22 mouse cellular contexts compared by ENCODE assay signal in genomic region chr12:32346121-32346520, GRCm38 (mm10).
"Had no signal": no experiment of that assay in that cellular context is flagged by ENCODE, and none has a peak within 500 bp of the region (broad histone marks: within the 10 kb centered on the region; RNA-seq: fewer than 3 reads in every experiment).

No protein-coding gene starts in this region.

- H3K4me3 ChIP-seq: heart, adult 2 months; heart, embryonic 10.5 days; heart, embryonic 12.5 days; hindbrain, embryonic 10.5 days; hindbrain, embryonic 12.5 days; intestine, embryonic 15.5 days; layer of hippocampus, adult 2 months; left cerebral cortex, adult 2 months; limb, embryonic 10.5 days; limb, embryonic 12.5 days; liver, embryonic 12.5 days had no signal

- DNase-seq: gastrocnemius, postnatal 14 days; heart, postnatal 10 days; heart, postnatal 4 days; kidney, adult 18-20 months; kidney, adult 8-10 months; kidney, postnatal 10 days; kidney, postnatal 25 days; kidney, postnatal 4 days; liver had no signal

- H3K27ac ChIP-seq: heart, adult 2 months; heart, embryonic 10.5 days; hindbrain, embryonic 10.5 days; hindbrain, embryonic 12.5 days; hindbrain, embryonic 14.5 days; intestine, embryonic 15.5 days; layer of hippocampus, adult 2 months; left cerebral cortex, adult 2 months; limb, embryonic 10.5 days; limb, embryonic 12.5 days; liver, embryonic 14.5 days had no signal
